Mouse (Mus musculus): ENCODE results near the gene Psd. TPM values are rescaled to one million over a fixed set of nuclear protein-coding genes. Genes with fewer than 3 reads are reported as not detected.

The Psd gene
- total and polyA plus RNA-seq, 2 experiments, result 0.46 to 0.57 TPM

DNA sequence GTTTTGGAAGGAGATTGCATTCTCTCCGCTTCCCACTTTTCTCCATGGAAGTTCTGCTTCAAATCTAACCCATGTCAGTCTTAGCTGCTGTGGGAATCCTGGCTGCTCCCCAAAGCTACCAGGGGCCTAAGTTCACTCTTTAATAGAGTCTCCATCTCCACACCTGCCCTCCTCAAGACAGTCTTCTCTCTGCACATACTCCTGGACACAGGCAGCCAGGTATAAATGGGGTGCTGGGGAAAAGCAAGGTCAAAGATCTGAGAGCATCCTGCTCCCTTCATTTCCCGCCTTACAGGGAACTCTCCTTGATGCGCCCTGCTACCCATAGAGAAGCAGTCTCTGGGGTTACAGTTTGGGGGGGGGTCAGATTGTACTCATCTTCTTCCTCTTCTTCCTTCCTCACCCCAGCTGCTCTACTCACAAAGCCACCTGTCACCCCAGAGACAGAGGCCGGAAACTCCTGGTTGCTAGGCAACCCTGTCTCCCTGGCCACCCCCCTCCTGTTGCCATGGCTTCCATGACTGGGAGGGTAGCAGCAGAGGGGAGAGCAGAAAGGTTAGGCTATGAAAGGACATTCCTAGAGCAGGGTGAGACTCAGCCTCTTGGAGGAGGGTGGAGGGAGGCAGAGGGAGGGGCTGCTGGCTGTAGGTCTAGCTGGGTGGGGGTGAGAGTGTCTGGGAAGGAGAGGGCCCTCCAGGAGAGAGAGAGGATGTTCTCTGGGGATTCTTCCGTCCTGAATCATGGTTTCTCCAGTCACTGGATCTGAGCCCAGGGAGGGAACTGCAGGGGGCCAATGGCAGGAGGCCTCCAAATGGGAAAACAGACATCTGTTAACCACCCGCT is 5.6 kb downstream of the Psd start:
- Histone ChIP-seq H3K9ac (ENCODE audit: low read depth, low read length) (no peak overlapping the region), H3K4me3 (ENCODE audit: insufficient read depth, low read depth, low read length) (no peak overlapping the region), H3K27me3 (ENCODE audit: control insufficient read depth, insufficient read depth, low read length) (peaks cover 35% of the 10 kb centered on the region), H3K79me2 (ENCODE audit: control insufficient read depth, insufficient read depth, low read length) (no peaks in the 10 kb centered on the region), H3K4me1 (ENCODE audit: control insufficient read depth, insufficient read depth, low read length) (no peaks in the 10 kb centered on the region), H3K27ac (replicated peaks; ENCODE audit: insufficient read depth, low read depth, low read length) (no peak overlapping the region), H3K36me3 (ENCODE audit: control insufficient read depth, insufficient read depth, low read length) (no peaks in the 10 kb centered on the region)
- no peak for DNase-seq (ENCODE audit: extremely low read depth, low read depth, low spot score)
- WGBS, result 51% methylated on average over 6 of the region's 6 CpGs
- no peak for TF ChIP-seq POLR2A (IDR thresholded peaks at IDR 0.05; ENCODE audit: extremely low read depth, insufficient read depth, low read length)
- no peak for TF ChIP-seq CTCF (IDR thresholded peaks at IDR 0.05; ENCODE audit: low read depth, low read length)

DNA sequence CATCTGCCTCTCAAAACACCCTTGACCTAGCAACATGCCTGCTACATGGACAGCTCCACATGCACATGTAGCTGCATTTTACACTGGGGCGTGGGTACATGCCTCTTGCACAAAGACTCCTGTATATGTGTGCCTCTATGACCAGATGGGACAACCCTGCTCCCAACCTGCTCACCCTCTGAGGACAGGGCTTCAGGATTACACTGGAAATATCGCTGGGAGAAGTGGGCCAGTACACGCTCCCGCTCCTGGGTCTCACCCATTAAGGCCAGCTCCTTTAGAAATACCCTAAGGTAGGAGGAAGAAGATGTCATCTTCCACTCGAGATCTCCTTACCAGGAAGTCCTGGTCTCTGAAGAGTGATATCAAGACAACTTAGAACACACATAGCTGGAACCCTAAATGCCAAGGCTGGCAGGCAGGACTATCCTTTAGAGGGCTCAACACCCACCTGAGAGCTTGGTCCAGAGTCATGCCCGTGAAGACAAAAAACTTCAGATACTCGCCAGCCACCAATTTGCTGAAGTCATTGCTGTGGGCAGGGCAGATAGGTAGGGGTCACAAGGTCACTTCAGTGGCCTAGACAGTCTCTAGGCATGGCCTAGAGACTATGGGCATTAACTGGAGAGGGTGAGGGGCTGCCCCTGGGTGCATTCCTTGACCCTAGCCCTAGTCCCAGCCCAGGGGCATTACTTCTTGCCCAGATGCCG is 6.7 kb downstream of the Psd start:
- DNase-seq (ENCODE audit: extremely low read depth, low read depth, low spot score), result no peak
- Histone ChIP-seq H3K36me3 (ENCODE audit: control insufficient read depth, insufficient read depth, low read length) (no peaks in the 10 kb centered on the region), H3K4me1 (ENCODE audit: control insufficient read depth, insufficient read depth, low read length) (no peaks in the 10 kb centered on the region), H3K27ac (replicated peaks; ENCODE audit: insufficient read depth, low read depth, low read length) (no peak overlapping the region), H3K9ac (ENCODE audit: low read depth, low read length) (no peak overlapping the region), H3K4me3 (ENCODE audit: insufficient read depth, low read depth, low read length) (no peak overlapping the region), H3K79me2 (ENCODE audit: control insufficient read depth, insufficient read depth, low read length) (no peaks in the 10 kb centered on the region), H3K27me3 (ENCODE audit: control insufficient read depth, insufficient read depth, low read length) (peaks cover 36% of the 10 kb centered on the region)
- TF ChIP-seq POLR2A (IDR thresholded peaks at IDR 0.05; ENCODE audit: extremely low read depth, insufficient read depth, low read length) (no peak), CTCF (IDR thresholded peaks at IDR 0.05; ENCODE audit: low read depth, low read length) (no peak)
- WGBS, result 80% methylated on average over 8 of the region's 8 CpGs

DNA sequence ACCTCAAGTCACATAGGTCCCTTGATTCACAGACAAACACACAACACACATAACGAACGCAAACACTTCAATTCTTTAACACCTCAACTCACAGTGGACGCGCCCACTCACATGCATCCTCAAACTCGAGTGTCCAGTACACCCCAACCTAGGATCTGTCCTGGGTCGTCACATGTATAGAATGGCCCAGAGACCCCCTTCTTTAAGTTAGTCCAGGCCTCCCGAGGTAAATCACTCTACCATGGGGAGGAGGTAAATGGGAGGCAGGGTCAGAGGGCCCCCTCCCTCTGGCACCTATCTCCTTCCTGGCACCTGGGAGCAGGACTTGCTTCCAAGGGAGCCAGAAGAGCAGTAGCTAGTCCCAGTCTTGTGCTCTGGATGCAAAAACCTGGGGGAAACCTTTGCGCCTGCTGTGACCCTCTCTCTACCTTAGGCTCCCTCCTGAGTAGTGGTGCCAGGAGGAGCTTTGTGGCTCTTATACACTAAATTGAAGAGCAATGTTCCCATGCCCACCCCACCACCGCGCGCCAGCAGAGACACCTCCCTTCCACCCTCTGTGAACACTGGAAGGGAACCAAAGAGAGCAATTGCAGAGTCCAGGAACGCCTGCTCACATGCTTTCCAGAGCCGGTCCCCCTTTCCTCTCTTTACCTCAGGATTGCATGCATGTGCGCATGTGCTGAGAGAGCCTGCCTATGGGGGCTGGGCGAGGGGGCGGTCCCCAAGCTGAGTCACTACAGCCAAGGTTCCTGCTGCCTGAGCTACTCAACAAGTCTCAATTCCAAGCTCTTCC is 8.2 kb downstream of the Psd start:
- no peak overlapping the region for H3K27ac ChIP-seq (replicated peaks; ENCODE audit: insufficient read depth, low read depth, low read length)
- no peak overlapping the region for H3K9ac ChIP-seq (ENCODE audit: low read depth, low read length)
- H3K4me1 ChIP-seq (ENCODE audit: control insufficient read depth, insufficient read depth, low read length), result no peaks in the 10 kb centered on the region
- no peak for TF ChIP-seq POLR2A (IDR thresholded peaks at IDR 0.05; ENCODE audit: extremely low read depth, insufficient read depth, low read length)
- no peak for TF ChIP-seq CTCF (IDR thresholded peaks at IDR 0.05; ENCODE audit: low read depth, low read length)
- H3K36me3 ChIP-seq (ENCODE audit: control insufficient read depth, insufficient read depth, low read length), result no peaks in the 10 kb centered on the region
- H3K79me2 ChIP-seq (ENCODE audit: control insufficient read depth, insufficient read depth, low read length), result no peaks in the 10 kb centered on the region
- DNase-seq (ENCODE audit: extremely low read depth, low read depth, low spot score), result no peak
- no peak overlapping the region for H3K4me3 ChIP-seq (ENCODE audit: insufficient read depth, low read depth, low read length)
- H3K27me3 ChIP-seq (ENCODE audit: control insufficient read depth, insufficient read depth, low read length), result peaks cover 44% of the 10 kb centered on the region
- 13% methylated on average over 16 of the region's 16 CpGs for WGBS

DNA sequence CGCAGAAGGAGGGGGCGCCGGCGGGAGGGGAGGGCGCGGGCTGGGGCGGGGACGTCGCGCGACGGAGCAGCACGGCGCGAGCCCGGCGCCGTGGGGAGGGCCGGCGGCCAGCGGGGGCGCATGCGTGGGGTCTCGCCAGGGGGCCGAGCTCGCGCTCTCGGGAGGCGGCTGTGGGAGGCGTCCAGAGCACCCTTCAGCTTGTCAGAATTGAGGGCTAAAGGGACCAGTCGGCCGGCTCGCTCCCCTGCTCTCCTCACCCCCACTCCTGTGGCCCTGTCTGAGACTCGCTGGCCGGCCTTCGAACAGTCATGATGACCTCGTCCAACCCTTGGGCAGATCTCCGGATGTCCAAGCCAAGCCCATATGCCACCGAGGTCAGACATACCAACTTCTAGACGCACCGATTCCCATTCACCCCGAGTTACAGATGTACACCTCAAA is 8.9 kb downstream of the Psd start:
- Histone ChIP-seq H3K9ac (ENCODE audit: low read depth, low read length) (no peak overlapping the region), H3K27ac (replicated peaks; ENCODE audit: insufficient read depth, low read depth, low read length) (no peak overlapping the region), H3K36me3 (ENCODE audit: control insufficient read depth, insufficient read depth, low read length) (no peaks in the 10 kb centered on the region), H3K4me1 (ENCODE audit: control insufficient read depth, insufficient read depth, low read length) (no peaks in the 10 kb centered on the region), H3K4me3 (ENCODE audit: insufficient read depth, low read depth, low read length) (no peak overlapping the region), H3K27me3 (ENCODE audit: control insufficient read depth, insufficient read depth, low read length) (peaks cover 44% of the 10 kb centered on the region), H3K79me2 (ENCODE audit: control insufficient read depth, insufficient read depth, low read length) (no peaks in the 10 kb centered on the region)
- no peak for DNase-seq (ENCODE audit: extremely low read depth, low read depth, low spot score)
- no peak for TF ChIP-seq POLR2A (IDR thresholded peaks at IDR 0.05; ENCODE audit: extremely low read depth, insufficient read depth, low read length)
- TF ChIP-seq CTCF (IDR thresholded peaks at IDR 0.05; ENCODE audit: low read depth, low read length), result no peak
- 4% methylated on average over 36 of the region's 42 CpGs for WGBS

DNA sequence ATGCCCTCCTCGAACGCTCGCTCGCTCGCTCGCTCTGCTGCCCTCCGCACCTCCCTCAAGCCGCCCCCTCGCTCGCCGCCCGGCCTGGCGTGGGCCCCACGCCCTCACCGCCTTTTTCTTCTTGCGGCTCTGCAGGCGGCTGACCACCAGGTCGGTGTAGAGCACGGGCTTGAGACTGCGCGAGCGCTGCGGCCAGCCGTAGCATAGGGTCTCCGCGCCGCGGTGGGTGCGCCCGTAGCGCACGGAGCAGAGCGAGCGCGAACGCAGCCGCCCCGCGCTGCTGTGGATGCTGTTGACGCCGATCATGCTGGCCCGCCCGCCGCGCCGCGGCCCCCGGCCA is 9.4 kb downstream of the Psd start:
- 6% methylated on average over 48 of the region's 48 CpGs for WGBS
- Histone ChIP-seq H3K4me3 (ENCODE audit: insufficient read depth, low read depth, low read length) (no peak overlapping the region), H3K9ac (ENCODE audit: low read depth, low read length) (no peak overlapping the region), H3K79me2 (ENCODE audit: control insufficient read depth, insufficient read depth, low read length) (no peaks in the 10 kb centered on the region), H3K27me3 (ENCODE audit: control insufficient read depth, insufficient read depth, low read length) (peaks cover 44% of the 10 kb centered on the region), H3K4me1 (ENCODE audit: control insufficient read depth, insufficient read depth, low read length) (no peaks in the 10 kb centered on the region), H3K27ac (replicated peaks; ENCODE audit: insufficient read depth, low read depth, low read length) (no peak overlapping the region), H3K36me3 (ENCODE audit: control insufficient read depth, insufficient read depth, low read length) (no peaks in the 10 kb centered on the region)
- TF ChIP-seq CTCF (IDR thresholded peaks at IDR 0.05; ENCODE audit: low read depth, low read length) (no peak), POLR2A (IDR thresholded peaks at IDR 0.05; ENCODE audit: extremely low read depth, insufficient read depth, low read length) (no peak)
- no peak for DNase-seq (ENCODE audit: extremely low read depth, low read depth, low spot score)

Data from liver, adult 2 months (tissue).